Mouse (Mus musculus) liver, embryonic 13.5 days (tissue): Measurements from ENCODE around the gene Cpeb1. TPM values are rescaled to one million over a fixed set of nuclear protein-coding genes. Genes with fewer than 3 reads are reported as not detected.

Experiments used
- ATAC-seq: fragments of 200-750 bp; cut with Nextera tagmentation; 2 replicates; pipeline ENCODE4 v1.8.0; 2017; ENCODE audit warnings: low read depth, mild to moderate bottlenecking, moderate number of reproducible peaks, moderate library complexity
- DNase-seq: peaks from one replicate; pipeline ENCODE4 v3.0.0; 2022
- H3K27ac ChIP-seq: fragments of 300-500 bp; sonication (generic); 2 replicates; pipeline ENCODE4 v1.5.1; 2015; ENCODE audit warnings: moderate library complexity, mild to moderate bottlenecking, inconsistent platforms
- H3K27me3 ChIP-seq: fragments of 300-500 bp; sonication (generic); 2 replicates; pipeline ENCODE4 v1.6.1; 2015; ENCODE audit warnings: mild to moderate bottlenecking, inconsistent platforms
- H3K36me3 ChIP-seq: fragments of 300-500 bp; sonication (generic); 2 replicates; pipeline ENCODE4 v1.6.1; 2015; ENCODE audit warnings: mild to moderate bottlenecking, inconsistent platforms
- H3K4me1 ChIP-seq: fragments of 300-500 bp; sonication (generic); replicated peaks from 2 replicates; pipeline ENCODE4 v1.6.1; 2015; ENCODE audit warnings: inconsistent platforms
- H3K4me2 ChIP-seq: fragments of 300-500 bp; sonication (generic); 2 replicates; pipeline ENCODE4 v1.6.1; 2015; ENCODE audit warnings: inconsistent platforms, mild to moderate bottlenecking, moderate library complexity
- H3K4me3 ChIP-seq: fragments of 300-500 bp; sonication (generic); replicated peaks from 2 replicates; pipeline ENCODE4 v1.5.1; 2015; ENCODE audit warnings: mild to moderate bottlenecking, inconsistent platforms
- H3K9ac ChIP-seq: fragments of 300-500 bp; sonication (generic); 2 replicates; pipeline ENCODE4 v1.6.1; 2015; ENCODE audit warnings: mild to moderate bottlenecking, inconsistent platforms
- H3K9me3 ChIP-seq: fragments of 300-500 bp; sonication (generic); replicated peaks from 2 replicates; pipeline ENCODE4 v1.6.1; 2016; ENCODE audit warnings: inconsistent platforms
- WGBS: fragments of 180-500 bp; shearing (Covaris S2); methylation state at CpG from one replicate; pipeline ENCODE4 v1.1.7; 2015; ENCODE audit not compliant: insufficient replicate concordance; 5-methylcytosine and 5-hydroxymethylcytosine counted together
- polyA plus RNA-seq: library from polyadenylated mRNA; unstranded; fragments of >200 nt; fragmentation: Nextera tagmentation; extraction: Ambion mirVana; gene quantifications from 2 replicates; pipeline ENCODE4 v1.2.1, GENCODE M21; 2015

The Cpeb1 gene
- polyA plus RNA-seq, 1 experiment from 2014 or later, result 0.20 TPM

DNA sequence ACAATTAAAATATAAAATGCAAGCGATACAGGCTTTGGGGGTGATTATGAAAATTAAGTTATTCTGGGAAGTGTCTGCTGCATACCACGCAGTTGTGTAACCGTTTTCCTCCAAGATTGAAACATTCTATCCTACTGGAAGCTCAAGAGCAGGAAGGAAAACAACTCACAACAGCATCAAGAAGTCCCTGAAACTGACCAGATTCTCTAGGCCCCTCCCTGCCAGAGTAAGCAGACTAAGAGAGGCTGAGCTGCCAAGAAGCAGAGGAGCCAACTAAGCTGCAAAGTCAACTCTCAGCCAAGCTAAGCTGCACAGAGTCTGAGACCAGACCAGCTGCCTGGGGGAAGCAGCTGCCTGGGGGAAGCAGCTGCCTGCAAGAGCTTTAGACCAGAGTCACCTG, 20.0 kb upstream of the Cpeb1 start:
- Histone ChIP-seq H3K9ac (no peak overlapping the region), H3K27me3 (peaks cover 23% of the 10 kb centered on the region), H3K4me3 (no peak overlapping the region), H3K27ac (no peak overlapping the region), H3K9me3 (no peaks in the 10 kb centered on the region), H3K36me3 (no peaks in the 10 kb centered on the region), H3K4me1 (no peaks in the 10 kb centered on the region), H3K4me2 (no peak overlapping the region)
- WGBS, result 60% methylated on average over 3 of the region's 3 CpGs
- DNase-seq, result no peak
- no peak for ATAC-seq

DNA sequence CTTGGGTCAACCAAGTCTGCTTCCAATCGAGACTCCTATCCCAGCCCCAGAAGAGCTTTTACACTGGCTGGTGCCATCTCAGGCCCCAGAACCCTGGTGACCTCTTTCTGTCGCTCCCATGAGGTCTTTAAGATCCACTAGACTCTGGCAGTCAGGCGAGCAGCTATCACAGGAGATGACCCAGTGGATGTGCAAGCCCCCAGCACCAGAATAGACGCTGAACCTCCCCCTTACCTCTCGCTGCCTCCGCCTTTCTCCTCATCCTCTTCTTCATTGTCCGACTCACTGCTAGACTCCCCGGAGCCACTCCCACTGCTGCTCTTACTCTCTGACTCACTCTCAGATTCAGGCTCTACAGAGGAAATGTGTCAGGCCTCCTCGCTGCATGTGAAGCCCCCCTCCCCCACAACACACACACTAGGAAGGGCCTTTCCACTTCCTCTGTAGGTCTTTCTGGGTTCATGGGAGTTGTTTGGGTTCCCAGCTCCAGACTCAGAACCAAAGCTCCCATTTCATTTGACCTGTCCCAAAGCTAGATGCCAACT, 9.7 kb upstream of the Cpeb1 start:
- Histone ChIP-seq H3K27me3 (peaks cover 9% of the 10 kb centered on the region; the same call in 1 of the 2 replicates), H3K9ac (no peak overlapping the region), H3K4me2 (no peak overlapping the region), H3K4me1 (no peaks in the 10 kb centered on the region), H3K36me3 (no peaks in the 10 kb centered on the region), H3K9me3 (no peaks in the 10 kb centered on the region), H3K4me3 (no peak overlapping the region), H3K27ac (no peak overlapping the region)
- no peak for DNase-seq
- no peak for ATAC-seq
- 44% methylated on average over 9 of the region's 9 CpGs for WGBS

DNA sequence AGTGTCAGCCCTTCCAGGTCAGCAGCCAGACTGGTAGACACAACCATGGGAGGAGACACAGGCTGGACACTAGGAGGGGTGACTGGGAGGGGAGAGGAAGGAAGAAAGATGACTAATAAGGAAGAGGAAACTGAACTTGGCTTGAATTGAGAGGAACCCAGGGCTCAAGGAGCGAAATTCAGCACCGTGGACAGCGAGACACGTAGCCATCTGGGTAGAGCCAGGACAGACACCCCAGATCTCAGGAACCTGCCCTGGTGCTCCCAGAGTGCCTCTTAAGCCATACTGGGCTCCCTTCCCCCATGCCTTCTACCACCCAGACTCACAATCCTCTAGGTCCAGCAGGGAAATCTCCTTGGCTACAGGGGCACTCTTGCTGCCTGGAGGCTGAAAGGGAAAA, 8.9 kb upstream of the Cpeb1 start:
- DNase-seq (no peak), ATAC-seq (no peak)
- Histone ChIP-seq H3K9me3 (no peaks in the 10 kb centered on the region), H3K36me3 (no peaks in the 10 kb centered on the region), H3K4me2 (no peak overlapping the region), H3K27ac (no peak overlapping the region), H3K4me3 (no peak overlapping the region), H3K27me3 (peaks cover 14% of the 10 kb centered on the region; the same call in 1 of the 2 replicates), H3K9ac (no peak overlapping the region), H3K4me1 (no peaks in the 10 kb centered on the region)
- 5% methylated on average over 4 of the region's 4 CpGs for WGBS

DNA sequence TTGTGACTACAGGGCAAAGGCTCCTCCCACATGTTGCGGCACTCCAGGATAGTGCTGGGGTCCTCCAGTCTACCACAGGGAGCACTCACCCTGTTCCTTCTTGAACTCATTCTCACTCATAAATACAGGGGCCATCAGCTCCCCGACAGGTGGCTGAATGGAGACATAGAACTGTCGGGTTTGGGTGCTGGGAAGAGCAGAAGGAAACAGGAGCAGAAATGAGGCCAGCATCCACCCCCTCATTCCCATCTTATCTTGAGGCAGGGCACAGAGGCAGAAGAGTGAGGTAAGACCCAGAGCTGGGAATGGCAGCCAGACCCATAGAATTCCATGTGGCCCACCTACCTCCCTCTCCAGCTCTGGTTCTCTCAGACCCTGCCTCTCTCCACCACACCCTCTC, 7.5 kb upstream of the Cpeb1 start:
- Histone ChIP-seq H3K4me1 (no peaks in the 10 kb centered on the region), H3K36me3 (no peaks in the 10 kb centered on the region), H3K27me3 (peaks cover 27% of the 10 kb centered on the region), H3K9ac (no peak overlapping the region), H3K4me2 (no peak overlapping the region), H3K4me3 (no peak overlapping the region), H3K27ac (no peak overlapping the region), H3K9me3 (no peaks in the 10 kb centered on the region)
- DNase-seq (no peak), ATAC-seq (no peak)
- 64% methylated on average over 3 of the region's 3 CpGs for WGBS

- H3K9ac ChIP-seq, result no peak overlapping the region
- H3K27ac ChIP-seq, result no peak overlapping the region
- WGBS, result 1% methylated on average over 70 of the region's 87 CpGs
- H3K4me2 ChIP-seq, result peak overlapping the region; percentile 67
- H3K27me3 ChIP-seq, result peaks cover 84% of the 10 kb centered on the region
- H3K4me3 ChIP-seq, result peak overlapping the region; percentile 50
- 0 out of 2 replicates have a peak, but pooled peaks have one; percentile 7 for ATAC-seq
- DNase-seq, result no peak
- H3K4me1 ChIP-seq, result peaks cover 14% of the 10 kb centered on the region
- H3K36me3 ChIP-seq, result no peaks in the 10 kb centered on the region
- no peaks in the 10 kb centered on the region for H3K9me3 ChIP-seq
Observed at GRCm38 (mm10) chr7:81454331-81455039, 780 bp downstream of the Cpeb1 start.

DNA sequence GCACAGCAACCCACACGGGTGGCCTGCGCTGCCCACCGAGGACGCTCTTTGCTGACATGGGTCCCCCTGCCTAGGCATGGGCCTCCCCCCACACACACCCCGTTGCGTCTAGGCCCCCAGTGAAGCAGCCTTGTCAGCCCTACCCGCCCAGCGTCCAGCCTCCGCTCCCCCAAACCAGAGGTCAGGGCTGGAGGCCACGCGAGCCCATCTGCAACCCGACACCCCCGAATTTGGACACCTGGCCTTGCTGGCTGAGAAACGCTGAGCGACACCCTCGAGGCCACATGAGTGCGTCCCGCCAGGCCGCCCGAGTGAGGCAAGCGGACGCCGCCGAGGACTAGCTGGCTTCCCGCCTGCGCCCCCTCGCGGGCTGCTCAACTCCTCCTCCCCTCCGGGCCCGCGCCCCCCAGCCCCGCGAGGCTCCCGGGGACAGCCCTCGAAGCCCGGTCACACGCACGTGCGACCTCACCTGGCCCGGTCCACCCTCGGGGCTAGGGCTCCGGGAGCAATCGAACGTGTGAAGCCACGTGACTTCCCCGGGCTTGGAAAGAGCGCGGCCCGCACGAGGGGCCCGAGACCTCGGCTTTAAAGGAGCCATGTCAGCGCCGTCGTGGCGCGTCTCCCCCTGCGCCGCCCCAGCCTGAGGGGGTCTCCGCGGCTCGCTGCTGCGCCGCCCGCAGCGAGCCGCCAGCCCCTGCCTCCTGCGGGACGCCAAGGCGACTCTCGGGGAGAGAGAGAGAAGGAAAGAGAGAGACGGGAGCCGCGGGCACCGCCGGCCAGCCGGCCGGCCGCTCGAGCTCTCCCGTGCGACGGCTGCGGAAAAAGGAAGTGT, 1.6 kb downstream of the Cpeb1 start:
- DNase-seq, result no peak
- no peak overlapping the region for H3K27ac ChIP-seq
- WGBS, result 6% methylated on average over 83 of the region's 84 CpGs

GRCm38 (mm10) chr7:81452971-81453441, 2.3 kb downstream of the Cpeb1 start:
- no peaks in the 10 kb centered on the region for H3K36me3 ChIP-seq
- H3K4me2 ChIP-seq, result 0 out of 2 replicates have a peak overlapping the region, but pooled peaks have one; percentile 67
- H3K4me3 ChIP-seq, result no peak overlapping the region

More for the DNA sequence above, 1.6 kb downstream of the Cpeb1 start:
- H3K9me3 ChIP-seq, result no peaks in the 10 kb centered on the region
- peak overlapping the region; percentile 67 for H3K4me2 ChIP-seq
- no peaks in the 10 kb centered on the region for H3K36me3 ChIP-seq
- H3K27me3 ChIP-seq, result peaks cover 82% of the 10 kb centered on the region
- H3K9ac ChIP-seq, result no peak overlapping the region
- peaks cover 14% of the 10 kb centered on the region for H3K4me1 ChIP-seq
- peak overlapping the region; percentile 50 for H3K4me3 ChIP-seq
- ATAC-seq, result no peak

DNA sequence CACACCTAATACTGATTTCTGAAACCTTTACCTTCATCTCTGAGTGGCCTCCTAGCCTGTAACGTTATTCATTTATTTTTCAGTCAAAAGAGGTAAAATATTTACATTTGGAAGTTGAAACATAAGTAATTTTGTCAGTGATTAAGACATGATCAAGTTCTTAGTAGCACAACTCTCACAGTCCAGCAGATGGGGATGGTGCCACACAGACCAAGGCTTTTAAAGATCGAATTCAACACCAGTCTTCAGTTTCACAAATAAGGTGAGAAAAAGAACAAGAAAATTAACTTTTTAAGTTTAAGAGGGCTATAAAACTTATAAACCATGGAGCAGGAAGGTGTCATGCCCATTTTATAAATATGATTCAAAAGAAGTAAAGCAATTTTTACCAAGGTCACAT, 56.3 kb downstream of the Cpeb1 start:
- Histone ChIP-seq H3K4me2 (no peak overlapping the region), H3K27ac (no peak overlapping the region), H3K36me3 (no peaks in the 10 kb centered on the region), H3K4me3 (no peak overlapping the region), H3K4me1 (no peaks in the 10 kb centered on the region), H3K9me3 (no peaks in the 10 kb centered on the region), H3K27me3 (no peaks in the 10 kb centered on the region), H3K9ac (no peak overlapping the region)
- 36% methylated on average over 2 of the region's 2 CpGs for WGBS
- ATAC-seq, result no peak
- DNase-seq, result no peak

More at GRCm38 (mm10) chr7:81452971-81453441, 2.3 kb downstream of the Cpeb1 start:
- no peak for DNase-seq
- no peaks in the 10 kb centered on the region for H3K9me3 ChIP-seq
- H3K27me3 ChIP-seq, result peaks cover 76% of the 10 kb centered on the region
- H3K9ac ChIP-seq, result no peak overlapping the region
- H3K27ac ChIP-seq, result no peak overlapping the region
- no peak for ATAC-seq
- peaks cover 14% of the 10 kb centered on the region for H3K4me1 ChIP-seq
- WGBS, result 8% methylated on average over 21 of the region's 21 CpGs

GRCm38 (mm10) chr7:81379363-81379762, 75.9 kb downstream of the Cpeb1 start:
- Histone ChIP-seq H3K27ac (no peak overlapping the region), H3K4me1 (no peaks in the 10 kb centered on the region), H3K9me3 (no peaks in the 10 kb centered on the region), H3K36me3 (no peaks in the 10 kb centered on the region), H3K27me3 (no peaks in the 10 kb centered on the region), H3K9ac (no peak overlapping the region), H3K4me3 (no peak overlapping the region), H3K4me2 (no peak overlapping the region)
- DNase-seq (no peak), ATAC-seq (no peak)
- WGBS, result 28% methylated on average over 1 of the region's 1 CpGs

- Histone ChIP-seq H3K9ac (no peak overlapping the region), H3K4me2 (no peak overlapping the region), H3K36me3 (no peaks in the 10 kb centered on the region), H3K4me3 (no peak overlapping the region), H3K27ac (no peak overlapping the region), H3K27me3 (0 out of 2 replicates have a peak, but pooled peaks cover 12% of the 10 kb centered on the region), H3K9me3 (no peaks in the 10 kb centered on the region), H3K4me1 (0 out of 2 replicates have a peak, but pooled peaks cover 3% of the 10 kb centered on the region)
- 10% methylated on average over 13 of the region's 13 CpGs for WGBS
- no peak for DNase-seq
- no peak for ATAC-seq
Observed at GRCm38 (mm10) chr7:81372337-81372920, 82.8 kb downstream of the Cpeb1 start.

DNA sequence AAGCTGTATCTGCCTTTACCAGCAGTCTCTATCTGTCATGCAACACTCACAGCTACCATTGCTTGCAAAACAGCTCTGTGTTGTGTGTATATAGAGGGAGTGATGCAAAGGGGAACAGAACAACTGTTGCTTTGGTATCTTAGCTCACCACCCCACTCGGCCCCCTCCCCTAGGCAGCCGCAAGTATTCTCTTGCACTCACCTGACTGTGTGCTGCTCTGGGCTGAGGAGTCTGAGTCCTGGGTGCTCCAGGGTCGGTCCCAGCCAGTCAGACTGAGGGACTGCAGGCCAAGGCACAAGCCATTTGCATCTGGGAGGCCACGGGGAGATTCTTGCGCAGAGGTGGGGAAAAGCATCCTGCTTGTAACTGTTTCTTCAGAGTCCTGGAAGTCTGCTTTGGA, 83.5 kb downstream of the Cpeb1 start:
- no peaks in the 10 kb centered on the region for H3K36me3 ChIP-seq
- no peak overlapping the region for H3K4me3 ChIP-seq
- no peak for ATAC-seq
- 24% methylated on average over 5 of the region's 5 CpGs for WGBS
- H3K4me2 ChIP-seq, result no peak overlapping the region
- 0 out of 2 replicates have a peak, but pooled peaks cover 12% of the 10 kb centered on the region for H3K27me3 ChIP-seq
- 0 out of 2 replicates have a peak, but pooled peaks cover 3% of the 10 kb centered on the region for H3K4me1 ChIP-seq
- no peak overlapping the region for H3K9ac ChIP-seq
- no peak overlapping the region for H3K27ac ChIP-seq
- H3K9me3 ChIP-seq, result no peaks in the 10 kb centered on the region
- DNase-seq, result no peak
